Comparison of ENCODE assay signal across 1 mouse cellular context in genomic region chr19:8706132-8706667, GRCm38 (mm10).
A peak's percentile ranks its signal among the peaks of the same experiment; 100 is the strongest.
TF ChIP-seq lines count a peak whose summit lies in the region.

No protein-coding gene starts in this region.

TF ChIP-seq in CH12.LX, 34 proteins besides CTCF, POLR2A, EP300 and RAD21:
- TF ChIP-seq HCFC1 (IDR thresholded peaks at IDR 0.05; ENCODE audit: low read depth, low read length) (no peak), JUND (conservative IDR thresholded peaks at IDR 0.05; ENCODE audit: low read depth, low read length) (no peak), POLR2AphosphoS2 (IDR thresholded peaks at IDR 0.05; ENCODE audit: low read depth, low read length) (no peak; the same call in 1 of the 2 replicates), ZMIZ1 (IDR thresholded peaks at IDR 0.05; ENCODE audit: low read depth, low read length) (peak; percentile 20; the same call in 1 of the 2 replicates)
